Mouse (Mus musculus): ENCODE measurements around the gene Npnt.

GRCm38 (mm10) chr3:132929866-132930265 lies 20.2 kb downstream of the Npnt start:
- TF ChIP-seq ZNF384 (IDR thresholded peaks at IDR 0.05; ENCODE audit: low read depth, low read length) (no peak), CHD2 (IDR thresholded peaks at IDR 0.05; ENCODE audit: low read depth, low read length) (no peak), HCFC1 (IDR thresholded peaks at IDR 0.05; ENCODE audit: borderline replicate concordance, insufficient read depth, low read length) (no peak), ZC3H11A (IDR thresholded peaks at IDR 0.05; ENCODE audit: borderline replicate concordance, low read depth, low read length) (no peak)

All from ES-E14 (cell line).